In genomic region chr14:76631181-76631580, GRCm38 (mm10) we compare ENCODE assay signal across 21 mouse cellular contexts.
DNase-seq lines count a peak whose midpoint lies in the region; ATAC-seq and TF ChIP-seq lines count a peak whose summit lies in the region.
"Had no signal": no experiment of that assay in that cellular context is flagged by ENCODE, and none has a peak within 500 bp of the region (broad histone marks: within the 10 kb centered on the region; RNA-seq: fewer than 3 reads in every experiment).

No protein-coding gene starts in this region.

- TF ChIP-seq CTCF in gastrocnemius, adult 2 months (IDR thresholded peaks at IDR 0.05) = no peak

- H3K36me3 ChIP-seq in heart, embryonic 13.5 days = no peaks in the 10 kb centered on the region
- H3K36me3 ChIP-seq: forebrain, embryonic 12.5 days; limb, embryonic 12.5 days; liver, embryonic 12.5 days; lung, embryonic 15.5 days; midbrain, embryonic 10.5 days had no signal

- no peak overlapping the region for H3K4me2 ChIP-seq in heart, embryonic 13.5 days
- H3K4me2 ChIP-seq: forebrain, embryonic 12.5 days; limb, embryonic 12.5 days; liver, embryonic 12.5 days; lung, embryonic 15.5 days had no signal

- no peak for ATAC-seq in heart, embryonic 13.5 days (ENCODE audit: extremely low read depth, insufficient number of reproducible peaks, low FRiP score, low TSS enrichment)
- ATAC-seq in erythroblast, adult 5-6 weeks (replicated peaks; ENCODE audit: low FRiP score, poor library complexity, severe bottlenecking) = no peak
- ATAC-seq: liver, embryonic 12.5 days had no signal

- DNase-seq in gastrocnemius, adult 2 months = peak; percentile 27
- DNase-seq in gastrocnemius, adult 8-10 months (ENCODE audit: low spot score in 2 of 2) = no peak
- peak; percentile 35 for DNase-seq in adipocyte (ENCODE audit: low spot score)
- peak; percentile 65 for DNase-seq in heart, postnatal 4 days
- no peak for DNase-seq in lung, adult 18-20 months
- DNase-seq: adrenal gland, postnatal 25 days; B cell, adult 2 months; cerebellum, adult 18-20 months; cerebellum, postnatal 36 days; kidney, adult 11 months; right cerebral cortex, adult 18-20 months; thymus, adult 18-20 months; thymus, postnatal 4 days had no signal

- H3K9ac ChIP-seq in heart, embryonic 13.5 days = no peak overlapping the region
- H3K9ac ChIP-seq: forebrain, embryonic 12.5 days; limb, embryonic 12.5 days; liver, embryonic 12.5 days; lung, embryonic 15.5 days had no signal

- 48% methylated on average over 4 of the region's 4 CpGs for WGBS in heart, embryonic 13.5 days

- intact Hi-C loops in gastrocnemius, adult 2 months (cut with DNase I) = loop anchor here (5.0 kb wide), 1 partner anchor 41 kb away; no protein-coding TSS in a partner anchor

- H3K9me3 ChIP-seq in heart, embryonic 13.5 days = no peaks in the 10 kb centered on the region
- H3K9me3 ChIP-seq: forebrain, embryonic 12.5 days; liver, embryonic 12.5 days; lung, embryonic 15.5 days; midbrain, embryonic 10.5 days had no signal

- H3K4me1 ChIP-seq in heart, embryonic 13.5 days = peaks cover 47% of the 10 kb centered on the region
- H3K4me1 ChIP-seq: forebrain, embryonic 12.5 days had no signal

- no peaks in the 10 kb centered on the region for H3K27me3 ChIP-seq in heart, embryonic 13.5 days (replicated peaks)
- H3K27me3 ChIP-seq: forebrain, embryonic 12.5 days; limb, embryonic 12.5 days; lung, embryonic 15.5 days had no signal

- peak overlapping the region; percentile 68 for H3K27ac ChIP-seq in gastrocnemius, adult 2 months
- peak overlapping the region; percentile 39 for H3K27ac ChIP-seq in heart, embryonic 13.5 days (replicated peaks)
- H3K27ac ChIP-seq: forebrain, embryonic 12.5 days; limb, embryonic 12.5 days; lung, embryonic 15.5 days; macrophage; midbrain, embryonic 10.5 days had no signal

- no peak overlapping the region for H3K4me3 ChIP-seq in gastrocnemius, adult 2 months
- H3K4me3 ChIP-seq in heart, embryonic 13.5 days = no peak overlapping the region
- H3K4me3 ChIP-seq: forebrain, embryonic 12.5 days; limb, embryonic 12.5 days; liver, embryonic 12.5 days; lung, embryonic 15.5 days; midbrain, embryonic 10.5 days had no signal

Comparison
In these comparisons a context has a peak if more than half of its experiments do, and no peak if none do; other contexts are left out.
1. DNase-seq: peak in gastrocnemius, adult 2 months (single experiment), adipocyte (single experiment) and heart, postnatal 4 days (single experiment); none in gastrocnemius, adult 8-10 months (0 of 2) and lung, adult 18-20 months (0 of 2).